Mouse (Mus musculus): ENCODE results near the gene Lcn5. TPM values are rescaled to one million over a fixed set of nuclear protein-coding genes. Genes with fewer than 3 reads are reported as not detected.

Lcn5 gene
- polyA plus RNA-seq, 1 experiment from 2014 or later: not detected

GRCm38 (mm10) chr2:25652902-25653301 lies 4.8 kb upstream of the Lcn5 start, which contains the start of gene Lcn8:
Lcn8 (plus strand) TSS chr2:25653120.
- Histone ChIP-seq H3K4me1 (no peaks in the 10 kb centered on the region), H3K4me3 (no peak within 1 kb of the TSS), H3K27me3 (ENCODE audit: low read depth, poor library complexity, severe bottlenecking) (no peaks in the 10 kb centered on the region), H3K9me3 (replicated peaks) (no peaks in the 10 kb centered on the region), H3K36me3 (no peaks in the 10 kb centered on the region), H3K27ac (no peak within 1 kb of the TSS)
- no peak for DNase-seq (ENCODE audit: low spot score)
- 80% methylated on average over 2 of the region's 2 CpGs for WGBS

- H3K9me3 ChIP-seq (replicated peaks): no peaks in the 10 kb centered on the region
- H3K36me3 ChIP-seq: no peaks in the 10 kb centered on the region
- 53% methylated on average over 1 of the region's 1 CpGs for WGBS
- H3K27me3 ChIP-seq (ENCODE audit: low read depth, poor library complexity, severe bottlenecking): no peaks in the 10 kb centered on the region
- no peak for DNase-seq (ENCODE audit: low spot score)
- H3K4me1 ChIP-seq: no peaks in the 10 kb centered on the region
- H3K27ac ChIP-seq: no peak overlapping the region
- no peak overlapping the region for H3K4me3 ChIP-seq
Measured at GRCm38 (mm10) chr2:25654502-25654901, 3.2 kb upstream of the Lcn5 start.

GRCm38 (mm10) chr2:25656691-25657090 lies 1.1 kb upstream of the Lcn5 start:
- no peak for DNase-seq (ENCODE audit: low spot score)
- H3K27me3 ChIP-seq (ENCODE audit: low read depth, poor library complexity, severe bottlenecking): no peaks in the 10 kb centered on the region
- 81% methylated on average over 4 of the region's 4 CpGs for WGBS
- H3K4me3 ChIP-seq: no peak overlapping the region
- no peaks in the 10 kb centered on the region for H3K9me3 ChIP-seq (replicated peaks)
- no peaks in the 10 kb centered on the region for H3K4me1 ChIP-seq
- no peaks in the 10 kb centered on the region for H3K36me3 ChIP-seq
- H3K27ac ChIP-seq: no peak overlapping the region

- H3K36me3 ChIP-seq: no peaks in the 10 kb centered on the region
- no peak for DNase-seq (ENCODE audit: low spot score)
- no peak overlapping the region for H3K27ac ChIP-seq
- H3K9me3 ChIP-seq (replicated peaks): no peaks in the 10 kb centered on the region
- 89% methylated on average over 4 of the region's 4 CpGs for WGBS
- H3K27me3 ChIP-seq (ENCODE audit: low read depth, poor library complexity, severe bottlenecking): no peaks in the 10 kb centered on the region
- no peak overlapping the region for H3K4me3 ChIP-seq
- no peaks in the 10 kb centered on the region for H3K4me1 ChIP-seq
Measured at GRCm38 (mm10) chr2:25657246-25657645, 506 bp upstream of the Lcn5 start.

GRCm38 (mm10) chr2:25660279-25660678 lies 2.5 kb downstream of the Lcn5 start:
- no peaks in the 10 kb centered on the region for H3K36me3 ChIP-seq
- no peaks in the 10 kb centered on the region for H3K4me1 ChIP-seq
- no peaks in the 10 kb centered on the region for H3K27me3 ChIP-seq (ENCODE audit: low read depth, poor library complexity, severe bottlenecking)
- H3K27ac ChIP-seq: no peak overlapping the region
- no peak for DNase-seq (ENCODE audit: low spot score)
- no peak overlapping the region for H3K4me3 ChIP-seq
- H3K9me3 ChIP-seq (replicated peaks): no peaks in the 10 kb centered on the region
- WGBS: 91% methylated on average over 8 of the region's 8 CpGs

GRCm38 (mm10) chr2:25661245-25661970 lies 3.7 kb downstream of the Lcn5 start:
- 84% methylated on average over 6 of the region's 6 CpGs for WGBS
- H3K27ac ChIP-seq: no peak overlapping the region
- no peaks in the 10 kb centered on the region for H3K4me1 ChIP-seq
- no peak overlapping the region for H3K4me3 ChIP-seq
- no peaks in the 10 kb centered on the region for H3K36me3 ChIP-seq
- no peaks in the 10 kb centered on the region for H3K9me3 ChIP-seq (replicated peaks)
- H3K27me3 ChIP-seq (ENCODE audit: low read depth, poor library complexity, severe bottlenecking): no peaks in the 10 kb centered on the region
- DNase-seq (ENCODE audit: low spot score): no peak

GRCm38 (mm10) chr2:25663511-25663910 lies 5.8 kb downstream of the Lcn5 start:
- Histone ChIP-seq H3K27me3 (ENCODE audit: low read depth, poor library complexity, severe bottlenecking) (no peaks in the 10 kb centered on the region), H3K36me3 (no peaks in the 10 kb centered on the region), H3K4me3 (no peak overlapping the region), H3K9me3 (replicated peaks) (no peaks in the 10 kb centered on the region), H3K4me1 (no peaks in the 10 kb centered on the region), H3K27ac (no peak overlapping the region)
- WGBS: 69% methylated on average over 1 of the region's 1 CpGs
- peak; percentile 60 for DNase-seq (ENCODE audit: low spot score)

- Histone ChIP-seq H3K27me3 (ENCODE audit: low read depth, poor library complexity, severe bottlenecking) (no peaks in the 10 kb centered on the region), H3K36me3 (no peaks in the 10 kb centered on the region), H3K4me1 (no peaks in the 10 kb centered on the region), H3K27ac (no peak overlapping the region), H3K9me3 (replicated peaks) (no peaks in the 10 kb centered on the region), H3K4me3 (no peak overlapping the region)
- no peak for DNase-seq (ENCODE audit: low spot score)
- WGBS: 72% methylated on average over 5 of the region's 5 CpGs
Measured at GRCm38 (mm10) chr2:25664125-25664524, 6.4 kb downstream of the Lcn5 start.

GRCm38 (mm10) chr2:25666516-25666915 lies 8.8 kb downstream of the Lcn5 start:
- WGBS: 72% methylated on average over 1 of the region's 1 CpGs
- Histone ChIP-seq H3K27ac (no peak overlapping the region), H3K9me3 (replicated peaks) (no peaks in the 10 kb centered on the region), H3K27me3 (ENCODE audit: low read depth, poor library complexity, severe bottlenecking) (no peaks in the 10 kb centered on the region), H3K4me3 (no peak overlapping the region), H3K36me3 (no peaks in the 10 kb centered on the region), H3K4me1 (no peaks in the 10 kb centered on the region)
- DNase-seq (ENCODE audit: low spot score): no peak

- H3K27me3 ChIP-seq (ENCODE audit: low read depth, poor library complexity, severe bottlenecking): no peaks in the 10 kb centered on the region
- H3K27ac ChIP-seq: no peak within 1 kb of the TSS
- H3K4me1 ChIP-seq: no peaks in the 10 kb centered on the region
- WGBS: 93% methylated on average over 3 of the region's 3 CpGs
- no peak within 1 kb of the TSS for H3K4me3 ChIP-seq
- H3K36me3 ChIP-seq: no peaks in the 10 kb centered on the region
- H3K9me3 ChIP-seq (replicated peaks): no peaks in the 10 kb centered on the region
- no peak for DNase-seq (ENCODE audit: low spot score)
Measured at GRCm38 (mm10) chr2:25676486-25676885, 18.7 kb downstream of the Lcn5 start, which contains the start of gene Lcn6. Lcn6 (plus strand) TSS chr2:25676786.

- H3K4me1 ChIP-seq: no peaks in the 10 kb centered on the region
- H3K27ac ChIP-seq: no peak overlapping the region
- no peaks in the 10 kb centered on the region for H3K36me3 ChIP-seq
- no peak for DNase-seq (ENCODE audit: low spot score)
- WGBS: 83% methylated on average over 6 of the region's 6 CpGs
- H3K27me3 ChIP-seq (ENCODE audit: low read depth, poor library complexity, severe bottlenecking): no peaks in the 10 kb centered on the region
- no peak overlapping the region for H3K4me3 ChIP-seq
- no peaks in the 10 kb centered on the region for H3K9me3 ChIP-seq (replicated peaks)
Measured at GRCm38 (mm10) chr2:25679559-25679958, 21.8 kb downstream of the Lcn5 start.

GRCm38 (mm10) chr2:25682426-25682825 lies 24.7 kb downstream of the Lcn5 start, which contains the start of gene Lcn10:
Lcn10 (plus strand) TSS chr2:25682726.
- Histone ChIP-seq H3K4me1 (no peaks in the 10 kb centered on the region), H3K9me3 (replicated peaks) (no peaks in the 10 kb centered on the region), H3K4me3 (no peak within 1 kb of the TSS), H3K27me3 (ENCODE audit: low read depth, poor library complexity, severe bottlenecking) (no peaks in the 10 kb centered on the region), H3K36me3 (no peaks in the 10 kb centered on the region), H3K27ac (no peak within 1 kb of the TSS)
- WGBS: 86% methylated on average over 2 of the region's 2 CpGs
- DNase-seq (ENCODE audit: low spot score): no peak

- no peaks in the 10 kb centered on the region for H3K36me3 ChIP-seq
- H3K27me3 ChIP-seq (ENCODE audit: low read depth, poor library complexity, severe bottlenecking): no peaks in the 10 kb centered on the region
- WGBS: 81% methylated on average over 4 of the region's 4 CpGs
- DNase-seq (ENCODE audit: low spot score): no peak
- no peaks in the 10 kb centered on the region for H3K9me3 ChIP-seq (replicated peaks)
- no peak overlapping the region for H3K27ac ChIP-seq
- H3K4me3 ChIP-seq: no peak overlapping the region
- H3K4me1 ChIP-seq: no peaks in the 10 kb centered on the region
Measured at GRCm38 (mm10) chr2:25686941-25687340, 29.2 kb downstream of the Lcn5 start.

GRCm38 (mm10) chr2:25694605-25695004 lies 36.9 kb downstream of the Lcn5 start:
- Histone ChIP-seq H3K27ac (no peak overlapping the region), H3K4me3 (no peak overlapping the region), H3K27me3 (ENCODE audit: low read depth, poor library complexity, severe bottlenecking) (no peaks in the 10 kb centered on the region), H3K9me3 (replicated peaks) (no peaks in the 10 kb centered on the region), H3K36me3 (no peaks in the 10 kb centered on the region), H3K4me1 (no peaks in the 10 kb centered on the region)
- peak; percentile 69 for DNase-seq (ENCODE audit: low spot score)

Measured in limb, embryonic 10.5 days (tissue).